Mouse (Mus musculus) hindbrain, postnatal 0 days (tissue): Measurements from ENCODE around the gene Abhd16a. TPM values are rescaled to one million over a fixed set of nuclear protein-coding genes. Genes with fewer than 3 reads are reported as not detected.
A peak's percentile ranks its signal among the peaks of the same experiment; 100 is the strongest.

ENCODE experiments used
- ATAC-seq: fragments of 200-750 bp; cut with Nextera tagmentation; 2 replicates; pipeline ENCODE4 v1.8.0; 2017; ENCODE audit warnings: mild to moderate bottlenecking, moderate TSS enrichment, moderate library complexity
- DNase-seq: peaks from one replicate; pipeline ENCODE4 v3.0.0-alpha.2; 2015; ENCODE audit warnings: low spot score
- H3K27ac ChIP-seq: fragments of 300-500 bp; sonication (generic); 2 replicates; pipeline ENCODE4 v1.5.1; 2014; ENCODE audit warnings: mild to moderate bottlenecking
- H3K27me3 ChIP-seq: fragments of 300-500 bp; sonication (generic); 2 replicates; pipeline ENCODE4 v1.6.1; 2014; ENCODE audit warnings: low read length, mixed read lengths; ENCODE audit not compliant: insufficient read depth
- H3K36me3 ChIP-seq: fragments of 300-500 bp; sonication (generic); 2 replicates; pipeline ENCODE4 v1.6.1; 2014; ENCODE audit warnings: low read length, mixed read lengths; ENCODE audit not compliant: insufficient read depth
- H3K4me1 ChIP-seq: fragments of 300-500 bp; sonication (generic); 2 replicates; pipeline ENCODE4 v1.6.1; 2014; ENCODE audit warnings: antibody characterized with exemption, low read length, mixed read lengths; ENCODE audit not compliant: insufficient read depth
- H3K4me2 ChIP-seq: fragments of 300-500 bp; sonication (generic); 2 replicates; pipeline ENCODE4 v1.6.1; 2014; ENCODE audit warnings: low read depth, mild to moderate bottlenecking, low read length, moderate library complexity, mixed read lengths
- H3K4me3 ChIP-seq: fragments of 300-500 bp; sonication (generic); 2 replicates; pipeline ENCODE4 v1.5.1; 2014; ENCODE audit warnings: low read length
- H3K9ac ChIP-seq: fragments of 300-500 bp; sonication (generic); replicated peaks from 2 replicates; pipeline ENCODE4 v1.6.1; 2014; ENCODE audit warnings: mild to moderate bottlenecking, low read length, moderate library complexity, mixed read lengths
- H3K9me3 ChIP-seq: fragments of 300-500 bp; sonication (generic); 2 replicates; pipeline ENCODE4 v1.6.1; 2016; ENCODE audit warnings: low read length, mixed read lengths
- CTCF ChIP-seq: IDR thresholded peaks from 2 replicates; pipeline ENCODE4 v1.5.1; 2016; ENCODE audit warnings: antibody characterized with exemption, control low read depth, low read depth
- WGBS: fragments of 180-500 bp; shearing (Covaris S2); extraction: QIAGEN DNeasy Blood & Tissue Kit; methylation state at CpG from one replicate; pipeline ENCODE4 v1.1.7; 2014; 5-methylcytosine and 5-hydroxymethylcytosine counted together
- polyA plus RNA-seq: library from polyadenylated mRNA; unstranded; fragments of >200 nt; fragmentation: Nextera tagmentation; extraction: Ambion mirVana; gene quantifications from 2 replicates; pipeline ENCODE4 v1.2.1, GENCODE M21; 2015
- total RNA-seq: library from RNA; depleted of rRNA; stranded (reverse); fragments of >200 nt; gene quantifications from 2 replicates; pipeline ENCODE4 v1.2.3, GENCODE M21; 2014

Abhd16a gene
- total and polyA plus RNA-seq, 2 experiments from 2014 or later, result 121 to 158 TPM

DNA sequence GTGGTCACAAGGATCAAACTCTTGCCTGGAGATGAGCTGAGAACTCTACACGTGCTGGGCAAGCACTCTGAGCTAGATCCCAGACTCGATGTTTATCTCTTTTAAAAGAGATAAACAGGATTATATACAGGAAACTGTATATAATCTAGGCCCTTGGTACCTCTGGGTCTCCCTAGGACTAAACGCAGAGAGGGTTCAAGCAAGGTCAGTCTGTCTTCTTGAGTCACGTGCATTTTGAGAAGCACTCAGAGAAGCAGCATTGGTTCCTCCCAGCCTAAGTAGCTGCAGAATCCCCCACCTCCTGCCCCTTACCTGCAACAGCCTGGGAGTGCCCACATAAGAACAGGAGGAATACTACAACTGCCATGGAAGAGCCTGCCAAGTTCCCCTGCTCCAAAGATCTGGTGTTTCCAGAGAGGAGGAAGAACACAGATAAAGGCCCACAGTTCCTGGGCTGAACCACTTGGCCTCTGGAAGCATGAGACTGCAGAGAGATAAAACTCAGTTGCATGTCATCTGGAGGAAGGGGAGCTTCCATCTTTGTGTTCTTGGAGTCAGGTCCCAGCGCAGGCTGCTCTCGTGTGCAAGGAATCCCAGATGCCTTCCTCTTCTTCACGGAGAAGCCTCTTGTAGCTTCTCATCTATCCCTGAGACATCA is 3.7 kb upstream of the Abhd16a start, which contains the start of gene Ly6g6f:
Ly6g6f (minus strand) TSS at position 403 of the 658 bp plus-strand sequence.
- no peak within 1 kb of the TSS; the same call in 1 of the 2 replicates for H3K9ac ChIP-seq
- DNase-seq, result no peak
- H3K27me3 ChIP-seq, result no peaks in the 10 kb centered on the region
- no peak for TF ChIP-seq CTCF
- no peaks in the 10 kb centered on the region for H3K36me3 ChIP-seq
- H3K4me3 ChIP-seq, result no peak within 1 kb of the TSS
- H3K4me2 ChIP-seq, result no peak within 1 kb of the TSS
- no peaks in the 10 kb centered on the region for H3K9me3 ChIP-seq
- no peak for ATAC-seq
- no peak within 1 kb of the TSS for H3K27ac ChIP-seq
- peaks cover 5% of the 10 kb centered on the region for H3K4me1 ChIP-seq
- WGBS, result 74% methylated on average over 7 of the region's 7 CpGs

DNA sequence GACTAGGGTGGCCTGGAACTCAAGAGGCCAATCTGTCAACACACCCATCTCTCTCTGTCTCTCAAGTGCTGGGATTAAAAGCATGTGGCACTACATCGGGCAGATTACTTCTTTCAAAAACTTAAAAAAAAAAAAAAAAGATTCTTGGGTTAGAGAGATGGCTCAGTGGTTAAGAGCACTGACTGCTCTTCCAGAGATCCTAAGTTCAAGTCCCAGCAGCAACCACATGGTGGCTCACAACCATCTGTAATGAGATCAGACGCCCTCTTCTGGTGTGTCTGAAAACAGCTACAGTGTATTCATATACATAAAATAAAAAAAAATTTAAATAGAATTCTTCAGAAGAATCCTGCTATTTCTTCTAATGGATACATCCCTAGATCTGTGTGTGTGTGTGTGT is 912 bp upstream of the Abhd16a start:
- ATAC-seq, result no peak

DNA sequence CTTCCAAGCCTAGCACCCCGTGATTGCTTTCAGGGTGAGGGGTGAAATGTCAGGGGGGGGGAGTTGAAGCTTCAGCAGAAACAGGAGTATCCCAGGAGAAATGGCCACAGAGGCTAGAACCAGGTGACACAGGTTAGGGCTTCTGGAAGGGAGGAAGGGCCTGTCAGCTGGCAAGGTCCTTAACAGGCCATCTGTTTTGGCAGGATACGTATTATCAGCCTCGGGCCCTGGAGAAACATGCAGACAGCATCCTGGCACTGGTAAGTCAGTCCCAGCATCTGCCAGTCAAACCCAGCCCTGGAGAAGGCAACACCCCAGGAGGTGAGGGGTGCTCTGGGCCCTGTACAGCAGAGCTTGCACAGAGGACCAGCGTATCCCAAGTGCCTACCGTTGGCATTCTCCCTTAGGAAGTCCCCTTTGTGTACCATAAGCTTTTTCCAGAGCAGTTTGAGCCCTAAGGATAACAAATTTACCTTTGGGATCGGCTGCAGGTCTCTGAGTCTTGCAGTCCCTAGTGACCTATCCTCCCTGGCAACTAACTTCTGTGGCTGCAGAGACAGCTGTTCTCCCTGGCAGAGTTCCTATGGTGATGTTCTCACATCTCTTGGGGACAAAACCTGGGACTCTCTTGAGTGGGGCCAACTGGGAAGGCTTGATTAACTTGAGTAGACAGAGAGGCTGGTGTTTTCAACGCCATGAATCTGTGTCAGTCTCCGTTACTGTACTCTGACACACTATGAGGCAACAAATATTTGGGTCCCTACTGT is 1.3 kb downstream of the Abhd16a start:
- 32% methylated on average over 8 of the region's 8 CpGs for WGBS
- no peak for TF ChIP-seq CTCF
- Histone ChIP-seq H3K4me2 (peak overlapping the region; percentile 68), H3K4me1 (peaks cover 11% of the 10 kb centered on the region), H3K9me3 (no peaks in the 10 kb centered on the region), H3K27ac (peak overlapping the region; percentile 98), H3K9ac (peak overlapping the region; percentile 86), H3K36me3 (peaks cover 25% of the 10 kb centered on the region; the same call in 1 of the 2 replicates), H3K27me3 (no peaks in the 10 kb centered on the region), H3K4me3 (peak overlapping the region; percentile 68)
- DNase-seq, result peak; percentile 67
- ATAC-seq, result peak; percentile 13; the same call in 1 of the 2 replicates

More for the DNA sequence above, 912 bp upstream of the Abhd16a start:
- Histone ChIP-seq H3K27me3 (no peaks in the 10 kb centered on the region), H3K27ac (no peak overlapping the region), H3K9ac (no peak overlapping the region), H3K9me3 (no peaks in the 10 kb centered on the region), H3K36me3 (peaks cover 11% of the 10 kb centered on the region; the same call in 1 of the 2 replicates), H3K4me3 (no peak overlapping the region), H3K4me1 (peaks cover 11% of the 10 kb centered on the region), H3K4me2 (no peak overlapping the region)
- peak; percentile 55 for TF ChIP-seq CTCF
- no peak for DNase-seq
- WGBS, result 48% methylated on average over 2 of the region's 2 CpGs

DNA sequence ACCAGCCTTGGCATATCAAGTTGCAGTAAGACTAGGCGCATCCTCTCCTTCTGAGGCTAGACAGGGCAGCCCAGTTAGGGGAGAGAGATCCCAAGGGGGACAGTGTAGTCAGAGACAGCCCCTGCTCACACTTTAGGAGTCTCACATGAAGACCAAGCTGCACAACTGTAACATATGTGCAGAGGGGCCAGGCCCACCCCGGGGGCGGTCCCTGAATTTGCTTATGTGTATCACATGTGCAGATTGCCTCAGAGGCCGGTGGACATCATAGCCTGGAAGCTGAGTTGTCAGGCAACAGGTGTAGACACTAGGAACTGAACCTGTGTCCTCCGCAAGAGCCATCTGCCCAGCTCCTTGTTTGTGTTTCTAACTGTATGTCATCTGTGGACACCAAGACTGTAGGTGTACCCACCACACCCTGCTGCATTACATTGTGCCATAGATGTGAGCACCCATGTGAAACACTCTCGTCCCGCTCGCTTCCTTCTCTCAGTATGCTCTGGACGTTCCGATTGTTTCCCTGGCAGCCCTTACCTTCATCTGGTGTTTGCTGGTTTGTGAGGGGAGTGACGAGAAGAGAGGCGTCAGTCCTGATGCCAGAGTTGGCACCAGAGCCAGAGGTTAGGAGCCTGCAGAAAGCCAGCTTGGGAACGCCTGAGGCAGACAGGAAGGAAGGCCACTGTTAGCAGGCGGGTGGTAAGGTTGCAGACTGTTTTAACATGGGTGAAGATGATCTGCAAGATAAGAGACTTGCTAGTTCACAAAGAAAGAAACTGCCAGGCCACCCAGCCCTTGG is 3.5 kb downstream of the Abhd16a start:
- Histone ChIP-seq H3K4me1 (peaks cover 11% of the 10 kb centered on the region), H3K4me2 (no peak overlapping the region), H3K9ac (no peak overlapping the region), H3K36me3 (peaks cover 33% of the 10 kb centered on the region; the same call in 1 of the 2 replicates), H3K27ac (no peak overlapping the region), H3K9me3 (no peaks in the 10 kb centered on the region), H3K27me3 (no peaks in the 10 kb centered on the region), H3K4me3 (no peak overlapping the region)
- DNase-seq (no peak), ATAC-seq (no peak)
- 86% methylated on average over 14 of the region's 14 CpGs for WGBS
- TF ChIP-seq CTCF, result no peak

DNA sequence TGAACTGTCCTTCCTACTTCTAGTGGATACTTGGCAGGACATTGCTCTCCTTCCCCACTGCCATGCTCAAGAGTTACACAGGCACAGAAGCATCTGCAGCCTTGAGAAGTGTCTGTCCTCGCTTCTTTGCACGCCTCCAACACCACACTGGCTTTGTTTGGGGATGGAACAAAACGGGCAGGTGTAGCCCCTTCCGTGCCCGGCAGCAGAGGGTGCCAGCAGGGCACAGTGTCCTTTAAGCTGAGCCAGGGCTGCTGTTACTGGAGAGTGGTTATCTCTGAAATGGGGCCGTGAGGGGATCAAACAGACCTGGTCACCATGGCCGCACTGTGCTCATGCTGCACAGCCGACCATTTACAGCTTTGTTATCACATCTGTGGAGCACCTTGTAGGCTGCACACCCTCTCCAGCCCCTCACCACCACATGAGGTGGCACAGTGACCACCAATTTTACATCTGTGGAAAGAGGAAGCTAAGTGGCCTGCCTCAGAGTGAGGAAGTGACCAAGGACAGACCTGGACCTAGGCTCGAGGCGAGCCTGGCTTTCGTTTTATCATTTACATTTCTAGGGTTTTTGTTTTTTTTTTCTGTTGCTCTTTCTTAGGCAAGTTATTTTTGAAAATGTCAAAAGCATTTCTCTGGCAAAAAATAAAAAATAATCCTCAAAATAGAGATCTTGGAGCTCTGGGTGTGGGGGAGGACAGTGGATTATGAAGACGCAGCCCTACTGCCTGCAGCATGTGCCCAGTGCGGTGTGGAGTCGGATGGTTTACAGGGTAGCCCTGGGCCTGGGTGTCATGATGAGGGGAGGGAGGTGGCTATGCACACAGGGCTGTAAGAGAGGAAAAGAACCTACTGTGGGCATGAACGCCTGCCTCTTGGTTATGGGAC is 5.7 kb downstream of the Abhd16a start:
- Histone ChIP-seq H3K4me3 (no peak overlapping the region), H3K4me1 (peaks cover 11% of the 10 kb centered on the region), H3K9me3 (no peaks in the 10 kb centered on the region), H3K36me3 (peaks cover 52% of the 10 kb centered on the region), H3K9ac (no peak overlapping the region), H3K4me2 (no peak overlapping the region), H3K27me3 (no peaks in the 10 kb centered on the region), H3K27ac (no peak overlapping the region)
- no peak for TF ChIP-seq CTCF
- ATAC-seq, result no peak
- no peak for DNase-seq
- 92% methylated on average over 15 of the region's 15 CpGs for WGBS

DNA sequence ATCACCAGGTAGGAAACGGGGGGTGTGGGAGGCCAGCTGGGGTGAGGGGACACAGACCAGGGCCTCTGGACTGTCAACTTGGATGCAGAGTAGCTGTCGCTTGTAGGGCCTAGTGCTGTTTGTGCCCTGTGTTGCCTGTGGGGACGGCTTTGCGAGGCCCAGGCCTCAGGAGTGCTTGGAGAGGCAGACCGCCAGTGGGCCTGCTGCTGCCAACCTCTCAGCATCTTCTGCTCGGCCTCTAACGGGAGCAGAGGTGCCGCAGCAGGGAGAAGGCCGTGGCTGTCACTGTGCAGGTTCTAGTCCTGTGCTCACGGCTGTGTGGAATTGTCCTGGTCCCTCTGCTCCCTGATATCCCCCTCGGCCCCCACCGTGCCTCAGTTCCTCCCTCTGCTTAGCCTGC is 7.5 kb downstream of the Abhd16a start:
- no peak overlapping the region for H3K9ac ChIP-seq
- no peak overlapping the region for H3K4me3 ChIP-seq
- no peaks in the 10 kb centered on the region for H3K4me1 ChIP-seq
- no peak overlapping the region for H3K27ac ChIP-seq
- H3K4me2 ChIP-seq, result no peak overlapping the region
- DNase-seq, result no peak
- no peaks in the 10 kb centered on the region for H3K9me3 ChIP-seq
- TF ChIP-seq CTCF, result no peak
- H3K36me3 ChIP-seq, result peaks cover 69% of the 10 kb centered on the region
- H3K27me3 ChIP-seq, result no peaks in the 10 kb centered on the region
- ATAC-seq, result no peak
- 76% methylated on average over 12 of the region's 12 CpGs for WGBS
